Mouse (Mus musculus): ENCODE data around the gene Ak1. TPM values are rescaled to one million over a fixed set of nuclear protein-coding genes. Genes with fewer than 3 reads are reported as not detected.

Gene Ak1
- polyA plus RNA-seq, 1 experiment from 2014 or later = 39.1 TPM

DNA sequence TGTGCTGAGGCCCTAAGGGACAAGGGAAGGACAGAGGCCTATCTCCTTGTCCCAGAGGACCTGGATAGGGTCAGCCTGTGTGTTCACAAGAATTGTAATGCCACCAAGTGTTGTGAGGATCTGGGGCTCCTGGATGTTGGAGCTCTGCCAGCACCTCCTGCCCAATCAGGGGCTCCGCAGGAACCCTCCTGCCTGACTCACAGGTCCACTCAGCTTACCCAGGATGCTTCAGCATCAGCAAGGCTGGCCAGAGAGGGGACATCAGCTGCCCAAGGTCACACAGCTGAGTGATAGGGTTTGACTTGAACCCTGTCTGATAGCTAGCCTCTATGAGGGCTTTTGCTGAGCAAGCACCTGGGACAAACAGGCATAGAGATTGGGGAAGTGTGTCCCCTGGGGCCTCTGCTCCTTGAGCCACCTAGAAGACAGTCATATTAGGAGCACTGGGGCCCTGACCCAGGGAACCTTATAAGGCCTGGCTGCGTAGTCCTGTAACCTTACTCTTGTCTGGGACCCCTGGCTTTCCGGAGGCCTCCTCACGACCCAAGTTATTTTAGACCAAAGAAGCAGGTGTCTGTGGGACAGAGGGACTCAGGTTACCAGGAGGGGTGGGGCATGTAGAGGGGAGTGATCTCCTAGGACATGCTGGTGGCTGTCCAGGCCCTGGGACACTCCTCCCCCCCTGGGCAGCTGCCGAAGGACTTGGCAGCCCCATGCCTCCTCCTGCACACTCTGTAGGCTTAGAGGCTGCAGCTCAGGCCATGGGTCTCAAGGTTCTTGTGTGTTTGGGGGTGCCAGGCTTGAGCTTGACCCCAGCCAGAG is 4.5 kb downstream of the Ak1 start:
- peak overlapping the region; percentile 25 for H3K4me3 ChIP-seq (ENCODE audit: low read length)
- H3K9me3 ChIP-seq (ENCODE audit: low read length) = no peaks in the 10 kb centered on the region
- peak overlapping the region; percentile 53; the same call in 1 of the 2 replicates for H3K4me2 ChIP-seq (replicated peaks; ENCODE audit: low read depth, low read length)
- peak overlapping the region; percentile 53 for H3K9ac ChIP-seq (replicated peaks; ENCODE audit: low read length)
- H3K27me3 ChIP-seq (ENCODE audit: insufficient read depth, low read length) = no peaks in the 10 kb centered on the region
- peak; percentile 46 for ATAC-seq (ENCODE audit: low FRiP score, low TSS enrichment)
- WGBS = 26% methylated on average over 5 of the region's 5 CpGs
- peak overlapping the region; percentile 57 for H3K27ac ChIP-seq (ENCODE audit: low read length)
- peaks cover 67% of the 10 kb centered on the region for H3K4me1 ChIP-seq (ENCODE audit: insufficient read depth, low read length)
- H3K36me3 ChIP-seq (ENCODE audit: insufficient read depth, low read length) = no peaks in the 10 kb centered on the region

DNA sequence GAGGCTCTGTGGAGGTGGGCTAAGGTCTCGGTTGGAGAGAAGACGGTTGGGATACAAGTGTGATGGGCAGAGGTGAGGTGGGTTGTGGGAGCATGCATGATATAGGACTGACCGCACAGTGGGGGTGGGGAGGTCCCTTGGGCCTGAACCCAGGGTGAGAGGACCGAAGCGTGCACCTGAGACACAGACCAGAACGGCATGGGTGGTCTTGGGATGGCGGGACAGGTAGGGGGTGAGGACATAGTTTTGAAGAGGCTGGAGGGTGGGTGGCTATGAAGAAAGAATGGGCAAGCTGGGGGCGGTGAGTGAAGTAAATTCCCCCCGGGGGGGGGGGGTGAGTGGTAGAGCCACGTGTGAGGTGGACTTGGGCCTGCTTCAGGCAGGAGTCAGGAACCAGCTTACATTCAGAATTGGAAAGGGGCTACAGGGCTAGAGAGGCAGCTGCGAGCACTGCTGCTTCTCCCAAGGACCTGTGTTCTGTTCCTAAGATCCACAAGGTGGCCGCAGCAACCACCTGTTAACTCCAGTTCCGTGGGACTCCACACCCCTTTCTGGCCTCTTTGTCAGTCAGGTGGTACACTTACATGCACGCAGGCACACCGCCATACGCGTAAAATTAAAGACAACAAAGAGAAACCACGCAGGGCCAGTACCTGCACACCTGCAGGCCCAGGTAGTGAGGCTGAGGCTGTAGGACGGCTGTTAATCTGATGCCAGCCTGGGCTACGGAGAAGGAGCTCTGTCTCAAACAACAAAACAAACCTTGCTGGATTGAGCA is 5.9 kb downstream of the Ak1 start:
- ATAC-seq (ENCODE audit: low FRiP score, low TSS enrichment) = no peak
- H3K9me3 ChIP-seq (ENCODE audit: low read length) = no peaks in the 10 kb centered on the region
- H3K9ac ChIP-seq (replicated peaks; ENCODE audit: low read length) = 0 out of 2 replicates have a peak overlapping the region, but pooled peaks have one; percentile 22
- no peaks in the 10 kb centered on the region for H3K27me3 ChIP-seq (ENCODE audit: insufficient read depth, low read length)
- H3K27ac ChIP-seq (ENCODE audit: low read length) = peak overlapping the region; percentile 8; the same call in 1 of the 2 replicates
- H3K4me1 ChIP-seq (ENCODE audit: insufficient read depth, low read length) = peaks cover 58% of the 10 kb centered on the region
- H3K4me2 ChIP-seq (replicated peaks; ENCODE audit: low read depth, low read length) = no peak overlapping the region
- H3K4me3 ChIP-seq (ENCODE audit: low read length) = no peak overlapping the region
- WGBS = 64% methylated on average over 20 of the region's 20 CpGs
- no peaks in the 10 kb centered on the region for H3K36me3 ChIP-seq (ENCODE audit: insufficient read depth, low read length)

DNA sequence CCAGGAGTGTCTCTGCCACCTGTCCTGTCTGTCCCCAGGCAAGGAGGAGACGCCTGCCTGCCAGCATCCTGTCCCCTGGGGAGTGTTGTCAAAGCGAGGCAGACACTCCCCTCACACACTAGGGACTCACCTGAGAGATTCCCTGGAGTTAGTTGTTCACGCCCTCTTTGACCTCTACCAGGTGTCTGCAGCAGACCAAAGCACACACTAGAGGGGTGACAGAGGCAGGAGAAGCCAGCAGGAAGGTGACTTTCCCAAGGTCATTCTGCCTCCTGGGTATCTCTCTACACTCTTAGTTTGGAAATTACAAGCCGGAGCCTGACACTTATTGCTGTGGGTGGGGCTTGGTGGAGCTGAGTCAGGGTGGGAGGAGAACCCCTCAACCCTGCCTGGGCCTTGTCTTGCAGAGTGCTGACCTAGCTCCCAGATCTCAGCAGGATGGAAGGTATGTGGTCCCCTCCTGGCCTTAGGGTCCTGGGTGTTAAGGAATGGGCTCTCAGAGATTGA is 6.5 kb downstream of the Ak1 start:
- peak overlapping the region; percentile 43; the same call in 1 of the 2 replicates for H3K27ac ChIP-seq (ENCODE audit: low read length)
- WGBS = 62% methylated on average over 4 of the region's 4 CpGs

DNA sequence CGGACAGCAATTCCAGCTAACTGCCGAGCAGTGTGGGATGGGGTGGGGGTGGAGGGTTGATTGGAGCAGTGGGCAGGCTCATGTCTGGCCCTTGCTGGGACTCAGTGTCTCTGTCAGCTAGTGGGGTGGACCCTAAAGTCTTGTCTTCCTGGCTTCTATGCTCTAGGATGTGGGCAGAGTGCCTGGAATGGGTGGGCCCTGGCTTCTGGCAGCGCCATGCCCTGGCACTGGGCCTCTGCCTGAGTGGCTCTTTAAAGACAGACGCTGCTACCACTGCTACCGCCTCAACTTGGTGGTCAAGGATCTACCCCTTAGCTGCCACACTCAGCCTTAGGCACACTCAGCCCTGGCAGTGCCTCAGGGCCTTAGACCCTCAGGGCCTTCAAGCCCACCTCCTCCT is 7.2 kb downstream of the Ak1 start:
- Histone ChIP-seq H3K36me3 (ENCODE audit: insufficient read depth, low read length) (no peaks in the 10 kb centered on the region), H3K4me1 (ENCODE audit: insufficient read depth, low read length) (peaks cover 61% of the 10 kb centered on the region), H3K9me3 (ENCODE audit: low read length) (no peaks in the 10 kb centered on the region), H3K27ac (ENCODE audit: low read length) (peak overlapping the region; percentile 43), H3K4me2 (replicated peaks; ENCODE audit: low read depth, low read length) (peak overlapping the region; percentile 1; the same call in 1 of the 2 replicates), H3K9ac (replicated peaks; ENCODE audit: low read length) (peak overlapping the region; percentile 28; the same call in 1 of the 2 replicates), H3K4me3 (ENCODE audit: low read length) (no peak overlapping the region), H3K27me3 (ENCODE audit: insufficient read depth, low read length) (no peaks in the 10 kb centered on the region)
- 45% methylated on average over 5 of the region's 5 CpGs for WGBS
- no peak for ATAC-seq (ENCODE audit: low FRiP score, low TSS enrichment)

More for the DNA sequence above, 6.5 kb downstream of the Ak1 start:
- Histone ChIP-seq H3K36me3 (ENCODE audit: insufficient read depth, low read length) (no peaks in the 10 kb centered on the region), H3K4me1 (ENCODE audit: insufficient read depth, low read length) (peaks cover 58% of the 10 kb centered on the region), H3K9ac (replicated peaks; ENCODE audit: low read length) (0 out of 2 replicates have a peak overlapping the region, but pooled peaks have one; percentile 26), H3K4me3 (ENCODE audit: low read length) (no peak overlapping the region), H3K4me2 (replicated peaks; ENCODE audit: low read depth, low read length) (0 out of 2 replicates have a peak overlapping the region, but pooled peaks have one; percentile 1), H3K27me3 (ENCODE audit: insufficient read depth, low read length) (no peaks in the 10 kb centered on the region), H3K9me3 (ENCODE audit: low read length) (no peaks in the 10 kb centered on the region)
- no peak for ATAC-seq (ENCODE audit: low FRiP score, low TSS enrichment)

- Histone ChIP-seq H3K9ac (replicated peaks; ENCODE audit: low read length) (peak overlapping the region; percentile 28; the same call in 1 of the 2 replicates), H3K4me2 (replicated peaks; ENCODE audit: low read depth, low read length) (0 out of 2 replicates have a peak overlapping the region, but pooled peaks have one; percentile 1), H3K36me3 (ENCODE audit: insufficient read depth, low read length) (no peaks in the 10 kb centered on the region), H3K4me3 (ENCODE audit: low read length) (no peak overlapping the region), H3K27ac (ENCODE audit: low read length) (peak overlapping the region; percentile 0; the same call in 1 of the 2 replicates), H3K4me1 (ENCODE audit: insufficient read depth, low read length) (peaks cover 61% of the 10 kb centered on the region), H3K9me3 (ENCODE audit: low read length) (no peaks in the 10 kb centered on the region), H3K27me3 (ENCODE audit: insufficient read depth, low read length) (no peaks in the 10 kb centered on the region)
- WGBS = 50% methylated on average over 9 of the region's 9 CpGs
- peak; percentile 14; the same call in 1 of the 2 replicates for ATAC-seq (ENCODE audit: low FRiP score, low TSS enrichment)
Measured at GRCm38 (mm10) chr2:32629276-32629976, 7.9 kb downstream of the Ak1 start.

DNA sequence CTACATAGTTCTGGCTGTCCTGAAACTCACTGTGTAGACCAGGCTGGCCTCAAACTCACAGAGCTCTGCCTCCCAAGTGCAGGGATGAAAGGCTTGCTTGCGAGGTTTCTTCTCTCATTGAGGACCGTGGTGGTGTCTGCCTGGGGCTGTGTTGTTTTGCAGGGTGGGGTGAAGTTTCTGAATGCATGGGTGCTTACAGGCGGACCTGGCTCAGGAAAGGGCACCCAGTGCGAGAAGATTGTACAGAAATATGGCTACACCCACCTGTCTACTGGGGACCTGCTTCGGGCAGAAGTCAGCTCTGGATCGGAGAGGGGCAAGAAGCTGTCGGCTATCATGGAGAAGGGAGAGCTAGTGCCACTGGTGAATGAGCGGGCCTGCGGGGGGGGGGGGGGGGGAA is 8.5 kb downstream of the Ak1 start:
- Histone ChIP-seq H3K9me3 (ENCODE audit: low read length) (no peaks in the 10 kb centered on the region), H3K27ac (ENCODE audit: low read length) (no peak overlapping the region), H3K4me1 (ENCODE audit: insufficient read depth, low read length) (peaks cover 57% of the 10 kb centered on the region), H3K4me3 (ENCODE audit: low read length) (no peak overlapping the region), H3K9ac (replicated peaks; ENCODE audit: low read length) (no peak overlapping the region), H3K36me3 (ENCODE audit: insufficient read depth, low read length) (no peaks in the 10 kb centered on the region), H3K27me3 (ENCODE audit: insufficient read depth, low read length) (no peaks in the 10 kb centered on the region), H3K4me2 (replicated peaks; ENCODE audit: low read depth, low read length) (no peak overlapping the region)
- WGBS = 76% methylated on average over 9 of the region's 9 CpGs
- ATAC-seq (ENCODE audit: low FRiP score, low TSS enrichment) = no peak

GRCm38 (mm10) chr2:32631046-32631445 is 9.5 kb downstream of the Ak1 start:
- Histone ChIP-seq H3K4me2 (replicated peaks; ENCODE audit: low read depth, low read length) (no peak overlapping the region), H3K27ac (ENCODE audit: low read length) (no peak overlapping the region), H3K9ac (replicated peaks; ENCODE audit: low read length) (no peak overlapping the region), H3K4me3 (ENCODE audit: low read length) (no peak overlapping the region), H3K9me3 (ENCODE audit: low read length) (no peaks in the 10 kb centered on the region), H3K36me3 (ENCODE audit: insufficient read depth, low read length) (no peaks in the 10 kb centered on the region), H3K4me1 (ENCODE audit: insufficient read depth, low read length) (peaks cover 48% of the 10 kb centered on the region), H3K27me3 (ENCODE audit: insufficient read depth, low read length) (no peaks in the 10 kb centered on the region)
- 84% methylated on average over 10 of the region's 10 CpGs for WGBS
- no peak for ATAC-seq (ENCODE audit: low FRiP score, low TSS enrichment)

DNA sequence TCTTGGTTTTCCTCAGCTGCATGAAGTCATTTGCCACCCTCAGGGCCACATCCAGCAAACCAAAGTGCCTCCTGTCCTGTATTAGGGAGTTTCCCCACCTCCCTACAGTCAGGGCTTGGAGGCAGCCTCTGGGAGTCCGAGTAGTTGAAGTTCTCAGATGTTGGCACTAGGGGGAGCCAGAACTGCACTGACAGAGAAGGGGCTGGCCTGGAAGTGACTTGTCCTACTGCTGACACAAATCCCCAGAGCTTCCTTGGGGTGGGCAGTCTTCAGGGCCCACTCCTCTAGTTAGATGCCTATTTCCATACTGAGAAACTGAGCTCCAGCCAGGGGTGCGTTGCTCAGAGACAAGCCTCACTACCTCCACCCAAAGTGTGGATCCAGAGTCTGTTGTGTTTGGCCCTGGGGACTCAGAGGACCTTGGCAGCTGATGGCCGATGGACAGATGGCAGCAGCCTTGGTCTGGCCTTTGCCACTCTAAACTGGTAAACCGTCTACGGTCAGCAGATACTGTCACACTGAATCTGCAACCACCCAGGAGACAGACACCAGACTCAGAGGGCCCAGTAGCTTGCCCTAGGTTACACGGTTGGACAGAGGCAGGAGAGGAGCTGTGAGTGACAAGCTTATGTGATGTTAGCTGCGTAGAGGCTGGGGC is 10.3 kb downstream of the Ak1 start:
- Histone ChIP-seq H3K4me3 (ENCODE audit: low read length) (no peak overlapping the region), H3K27me3 (ENCODE audit: insufficient read depth, low read length) (no peaks in the 10 kb centered on the region), H3K4me2 (replicated peaks; ENCODE audit: low read depth, low read length) (no peak overlapping the region), H3K4me1 (ENCODE audit: insufficient read depth, low read length) (peaks cover 40% of the 10 kb centered on the region), H3K9me3 (ENCODE audit: low read length) (no peaks in the 10 kb centered on the region), H3K9ac (replicated peaks; ENCODE audit: low read length) (0 out of 2 replicates have a peak overlapping the region, but pooled peaks have one; percentile 25), H3K27ac (ENCODE audit: low read length) (no peak overlapping the region), H3K36me3 (ENCODE audit: insufficient read depth, low read length) (no peaks in the 10 kb centered on the region)
- WGBS = 52% methylated on average over 7 of the region's 7 CpGs
- peak; percentile 46; the same call in 1 of the 2 replicates for ATAC-seq (ENCODE audit: low FRiP score, low TSS enrichment)

GRCm38 (mm10) chr2:32633660-32634059 is 12.1 kb downstream of the Ak1 start:
- Histone ChIP-seq H3K9ac (replicated peaks; ENCODE audit: low read length) (no peak overlapping the region), H3K4me3 (ENCODE audit: low read length) (no peak overlapping the region), H3K36me3 (ENCODE audit: insufficient read depth, low read length) (no peaks in the 10 kb centered on the region), H3K27me3 (ENCODE audit: insufficient read depth, low read length) (no peaks in the 10 kb centered on the region), H3K4me2 (replicated peaks; ENCODE audit: low read depth, low read length) (no peak overlapping the region), H3K9me3 (ENCODE audit: low read length) (no peaks in the 10 kb centered on the region), H3K4me1 (ENCODE audit: insufficient read depth, low read length) (peaks cover 34% of the 10 kb centered on the region), H3K27ac (ENCODE audit: low read length) (peak overlapping the region; percentile 70)
- ATAC-seq (ENCODE audit: low FRiP score, low TSS enrichment) = no peak
- WGBS = 43% methylated on average over 5 of the region's 5 CpGs
